Mouse (Mus musculus) liver, adult 2 months (tissue): ENCODE measurements around the gene Srgap1. TPM values are rescaled to one million over a fixed set of nuclear protein-coding genes. Genes with fewer than 3 reads are reported as not detected.

Source experiments
- DNase-seq: peaks from one replicate; pipeline ENCODE4 v3.0.0-alpha.2; 2011; ENCODE audit warnings: low read depth, low spot score; ENCODE audit errors: extremely low read depth
- H3K27ac ChIP-seq: fragments of 200-500 bp; replicated peaks from 2 replicates; pipeline ENCODE4 v1.5.1; 2012; ENCODE audit warnings: low read depth, mild to moderate bottlenecking, control low read depth, inconsistent platforms, low read length; ENCODE audit not compliant: insufficient read depth
- H3K27me3 ChIP-seq: fragments of 200-500 bp; 2 replicates; pipeline ENCODE4 v1.6.1; 2012; ENCODE audit warnings: mild to moderate bottlenecking, moderate library complexity, low read length, inconsistent platforms; ENCODE audit not compliant: control insufficient read depth, insufficient read depth
- H3K36me3 ChIP-seq: fragments of 200-500 bp; 2 replicates; pipeline ENCODE4 v1.6.1; 2012; ENCODE audit warnings: low read length, inconsistent platforms; ENCODE audit not compliant: control insufficient read depth, insufficient read depth
- H3K4me1 ChIP-seq: fragments of 200-500 bp; 2 replicates; pipeline ENCODE4 v1.6.1; 2011; ENCODE audit warnings: low read length; ENCODE audit not compliant: control insufficient read depth, insufficient read depth
- H3K4me3 ChIP-seq: fragments of 200-500 bp; 2 replicates; pipeline ENCODE4 v1.5.1; 2011; ENCODE audit warnings: low read depth, mild to moderate bottlenecking, control low read depth, low read length, moderate library complexity; ENCODE audit not compliant: insufficient read depth
- H3K79me2 ChIP-seq: fragments of 200-500 bp; 2 replicates; pipeline ENCODE4 v1.6.1; 2012; ENCODE audit warnings: inconsistent platforms, mild to moderate bottlenecking, low read length, moderate library complexity; ENCODE audit not compliant: control insufficient read depth, insufficient read depth
- H3K9ac ChIP-seq: fragments of 200-500 bp; 2 replicates; pipeline ENCODE4 v1.6.1; 2012; ENCODE audit warnings: low read depth, mild to moderate bottlenecking, control low read depth, inconsistent platforms, low read length
- CTCF ChIP-seq: fragments of 200-500 bp; IDR thresholded peaks from 2 replicates; pipeline ENCODE4 v1.5.1; 2011; ENCODE audit warnings: low read depth, low read length, control low read depth
- POLR2A ChIP-seq: fragments of 200-500 bp; IDR thresholded peaks from 2 replicates; pipeline ENCODE4 v1.6.1; 2011; ENCODE audit warnings: low read length, control low read depth; ENCODE audit not compliant: insufficient read depth; ENCODE audit errors: extremely low read depth
- WGBS: fragments of 180-500 bp; shearing (Covaris S2); methylation state at CpG from one replicate; pipeline ENCODE4 v1.1.7; 2018; 5-methylcytosine and 5-hydroxymethylcytosine counted together
- polyA plus RNA-seq: library from polyadenylated mRNA; depleted of rRNA; stranded (reverse); fragments of >200 nt; gene quantifications from 2 replicates; pipeline ENCODE4 v1.2.3, GENCODE M21; 2012
- total RNA-seq: library from RNA; depleted of rRNA; stranded (reverse); fragments of >200 nt; gene quantifications from 2 replicates; pipeline ENCODE4 v1.2.3, GENCODE M21; 2014

The Srgap1 gene
- total and polyA plus RNA-seq, 2 experiments = 0.31 to 0.55 TPM

- TF ChIP-seq CTCF (no peak), POLR2A (no peak)
- no peak overlapping the region for H3K9ac ChIP-seq
- H3K4me1 ChIP-seq = no peaks in the 10 kb centered on the region
- H3K27ac ChIP-seq = no peak overlapping the region
- WGBS = 97% methylated on average over 8 of the region's 8 CpGs
- H3K4me3 ChIP-seq = no peak overlapping the region
- no peak for DNase-seq
- no peaks in the 10 kb centered on the region for H3K36me3 ChIP-seq
- H3K27me3 ChIP-seq = no peaks in the 10 kb centered on the region
- no peaks in the 10 kb centered on the region for H3K79me2 ChIP-seq
Measured at GRCm38 (mm10) chr10:121946173-121946572, 100.9 kb downstream of the Srgap1 start.

DNA sequence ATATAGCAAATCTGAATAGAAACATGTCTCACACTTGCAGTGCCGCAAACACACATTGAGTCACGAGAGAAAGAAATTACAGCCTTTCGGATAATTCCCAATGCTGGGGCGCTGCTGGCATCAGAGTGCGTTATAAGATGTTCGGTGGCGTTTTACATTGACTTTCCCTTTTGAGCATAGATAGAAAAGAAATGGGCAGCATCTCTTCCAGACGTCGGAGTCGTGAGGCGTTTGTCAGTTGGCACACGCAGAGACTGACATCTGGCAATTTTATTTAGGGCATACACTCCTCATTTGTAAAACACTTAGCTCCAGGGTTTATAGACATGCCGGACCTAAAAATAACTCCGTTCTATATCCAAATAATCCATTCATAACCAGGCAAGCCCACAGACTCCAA is 115.2 kb downstream of the Srgap1 start:
- 94% methylated on average over 14 of the region's 14 CpGs for WGBS
- Histone ChIP-seq H3K79me2 (no peaks in the 10 kb centered on the region), H3K4me1 (no peaks in the 10 kb centered on the region), H3K27ac (no peak overlapping the region), H3K27me3 (no peaks in the 10 kb centered on the region), H3K36me3 (no peaks in the 10 kb centered on the region), H3K4me3 (no peak overlapping the region), H3K9ac (no peak overlapping the region)
- TF ChIP-seq POLR2A (no peak), CTCF (no peak)
- DNase-seq = no peak

- WGBS = 85% methylated on average over 3 of the region's 3 CpGs
- DNase-seq = no peak
Measured at GRCm38 (mm10) chr10:121926094-121926493, 121.0 kb downstream of the Srgap1 start.

DNA sequence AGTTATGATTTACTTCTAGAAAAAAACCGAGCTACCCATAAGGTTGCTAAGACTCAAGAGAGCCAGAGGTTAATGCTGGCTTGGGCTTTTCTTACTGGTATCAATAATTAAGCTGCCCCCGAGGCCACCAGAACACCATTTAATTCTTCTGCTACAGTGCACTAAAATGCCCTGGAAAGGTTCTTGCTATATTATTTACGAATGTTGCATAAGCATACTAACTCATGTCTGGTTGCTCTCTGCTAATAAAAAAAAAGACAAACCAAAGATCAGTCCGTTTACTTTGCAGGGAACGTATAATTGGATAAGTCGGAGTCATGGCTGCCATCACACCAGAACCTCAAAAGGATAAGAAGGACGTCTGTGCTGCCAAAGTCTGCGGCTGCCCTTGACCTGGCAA is 128.1 kb downstream of the Srgap1 start:
- DNase-seq = no peak
- Histone ChIP-seq H3K27me3 (no peaks in the 10 kb centered on the region), H3K79me2 (no peaks in the 10 kb centered on the region), H3K4me3 (no peak overlapping the region), H3K4me1 (no peaks in the 10 kb centered on the region), H3K27ac (no peak overlapping the region), H3K36me3 (no peaks in the 10 kb centered on the region), H3K9ac (no peak overlapping the region)
- TF ChIP-seq CTCF (no peak), POLR2A (no peak)
- WGBS = 66% methylated on average over 8 of the region's 8 CpGs

More at GRCm38 (mm10) chr10:121926094-121926493, 121.0 kb downstream of the Srgap1 start:
- H3K79me2 ChIP-seq = no peaks in the 10 kb centered on the region
- no peaks in the 10 kb centered on the region for H3K27me3 ChIP-seq
- no peak overlapping the region for H3K4me3 ChIP-seq
- no peak overlapping the region for H3K9ac ChIP-seq
- H3K36me3 ChIP-seq = no peaks in the 10 kb centered on the region
- TF ChIP-seq POLR2A = no peak
- TF ChIP-seq CTCF = no peak
- no peak overlapping the region for H3K27ac ChIP-seq
- H3K4me1 ChIP-seq = no peaks in the 10 kb centered on the region

DNA sequence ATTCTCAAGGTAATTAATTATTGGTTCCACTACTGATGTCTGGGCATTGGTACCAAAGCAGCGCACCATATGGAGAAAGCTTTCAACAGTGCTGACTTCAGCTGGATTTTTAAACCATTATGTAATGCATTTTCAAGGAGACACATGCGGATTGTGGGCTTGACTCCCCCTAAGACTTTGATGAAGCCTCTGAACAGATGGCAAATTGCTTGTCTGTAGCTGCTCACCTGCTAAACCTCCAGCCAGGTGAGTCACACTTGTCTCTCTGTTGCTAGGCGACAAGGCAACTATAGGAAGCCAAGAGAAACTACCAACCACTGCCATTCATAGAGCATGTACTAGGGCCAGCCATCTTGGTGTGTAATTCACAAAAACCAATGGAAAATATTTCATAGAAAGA is 128.5 kb downstream of the Srgap1 start:
- no peak for DNase-seq
- no peaks in the 10 kb centered on the region for H3K4me1 ChIP-seq
- no peak overlapping the region for H3K4me3 ChIP-seq
- H3K27ac ChIP-seq = no peak overlapping the region
- no peaks in the 10 kb centered on the region for H3K79me2 ChIP-seq
- H3K9ac ChIP-seq = no peak overlapping the region
- TF ChIP-seq POLR2A = no peak
- TF ChIP-seq CTCF = no peak
- H3K36me3 ChIP-seq = no peaks in the 10 kb centered on the region
- 90% methylated on average over 3 of the region's 3 CpGs for WGBS
- no peaks in the 10 kb centered on the region for H3K27me3 ChIP-seq

- Histone ChIP-seq H3K4me1 (no peaks in the 10 kb centered on the region), H3K27me3 (no peaks in the 10 kb centered on the region), H3K27ac (no peak overlapping the region), H3K79me2 (no peaks in the 10 kb centered on the region), H3K9ac (no peak overlapping the region), H3K36me3 (no peaks in the 10 kb centered on the region), H3K4me3 (no peak overlapping the region)
- TF ChIP-seq POLR2A (no peak), CTCF (no peak)
- 47% methylated on average over 12 of the region's 12 CpGs for WGBS
- DNase-seq = no peak
Measured at GRCm38 (mm10) chr10:121915530-121915929, 131.6 kb downstream of the Srgap1 start.
